Mouse (Mus musculus): Measurements from ENCODE around the gene Armc8.
"Not testable (repeated sequence)": the region's sequence is repeated elsewhere in the genome, so short reads cannot be mapped to it uniquely, and the experiment has no call there.

The Armc8 gene

GRCm38 (mm10) chr9:99568347-99569070 is at the start of gene Armc8:
Armc8 (minus strand) TSS chr9:99568899.
- DNase-seq (ENCODE audit: low spot score in 2 of 2), result peak; percentile 70 to 90

GRCm38 (mm10) chr9:99612202-99612601 is 43.5 kb upstream of the Armc8 start, which contains the start of gene A4gnt:
A4gnt (plus strand) TSS chr9:99612502.
- DNase-seq (ENCODE audit: low spot score in 2 of 2), result no peak

GRCm38 (mm10) chr9:99603566-99603965 is 34.9 kb upstream of the Armc8 start:
- DNase-seq (ENCODE audit: low spot score in 2 of 2), result no peak

- DNase-seq (ENCODE audit: low spot score in 2 of 2), result not testable (repeated sequence)
These were observed 30.4 kb upstream of the Armc8 start for GRCm38 (mm10) chr9:99599127-99599526.

GRCm38 (mm10) chr9:99591144-99591543 is 22.4 kb upstream of the Armc8 start:
- DNase-seq (ENCODE audit: low spot score in 2 of 2), result no peak

GRCm38 (mm10) chr9:99587505-99588202 is 19.0 kb upstream of the Armc8 start:
- peak in 1 of 2 experiments; percentile 34 for DNase-seq (ENCODE audit: low spot score in 2 of 2)

GRCm38 (mm10) chr9:99580655-99581054 is 12.0 kb upstream of the Armc8 start:
- peak in 1 of 2 experiments; percentile 29 for DNase-seq (ENCODE audit: low spot score in 2 of 2)

- peak; percentile 78 to 93 for DNase-seq (ENCODE audit: low spot score in 2 of 2)
These were observed 7.2 kb upstream of the Armc8 start, which contains the start of gene Dbr1 for GRCm38 (mm10) chr9:99575677-99576480. Dbr1 (plus strand) TSS chr9:99575799.

GRCm38 (mm10) chr9:99569071-99569397 is 335 bp upstream of the Armc8 start:
- DNase-seq (ENCODE audit: low spot score in 2 of 2), result no peak

- peak in 1 of 2 experiments; percentile 17 for DNase-seq (ENCODE audit: low spot score in 2 of 2)
These were observed 714 bp downstream of the Armc8 start for GRCm38 (mm10) chr9:99568023-99568346.

- DNase-seq (ENCODE audit: low spot score in 2 of 2), result no peak
These were observed 5.0 kb downstream of the Armc8 start for GRCm38 (mm10) chr9:99563714-99564113.

GRCm38 (mm10) chr9:99560389-99560788 is 8.3 kb downstream of the Armc8 start:
- DNase-seq (ENCODE audit: low spot score in 2 of 2), result no peak

GRCm38 (mm10) chr9:99559557-99559904 is 9.2 kb downstream of the Armc8 start:
- DNase-seq (ENCODE audit: low spot score in 2 of 2), result no peak

GRCm38 (mm10) chr9:99558824-99559556 is 9.7 kb downstream of the Armc8 start:
- DNase-seq (ENCODE audit: low spot score in 2 of 2), result no peak

- DNase-seq (ENCODE audit: low spot score in 2 of 2), result no peak
These were observed 11.0 kb downstream of the Armc8 start for GRCm38 (mm10) chr9:99557580-99558300.

GRCm38 (mm10) chr9:99555253-99555652 is 13.4 kb downstream of the Armc8 start:
- DNase-seq (ENCODE audit: low spot score in 2 of 2), result no peak

- no peak for DNase-seq (ENCODE audit: low spot score in 2 of 2)
These were observed 14.6 kb downstream of the Armc8 start for GRCm38 (mm10) chr9:99554052-99554451.

- DNase-seq (ENCODE audit: low spot score in 2 of 2), result no peak
These were observed 15.7 kb downstream of the Armc8 start for GRCm38 (mm10) chr9:99553049-99553448.

- DNase-seq (ENCODE audit: low spot score in 2 of 2), result no peak
These were observed 16.6 kb downstream of the Armc8 start for GRCm38 (mm10) chr9:99552068-99552467.

GRCm38 (mm10) chr9:99546259-99546658 is 22.4 kb downstream of the Armc8 start:
- DNase-seq (ENCODE audit: low spot score in 2 of 2), result no peak

GRCm38 (mm10) chr9:99531865-99532264 is 36.8 kb downstream of the Armc8 start:
- DNase-seq (ENCODE audit: low spot score in 2 of 2), result no peak

Measured in left cerebral cortex, adult 9 months (tissue).